Mouse (Mus musculus) bone marrow, adult 2 months (tissue): ENCODE results near the gene Ints3. TPM values are rescaled to one million over a fixed set of nuclear protein-coding genes. Genes with fewer than 3 reads are reported as not detected.

Source experiments
- H3K27ac ChIP-seq: fragments of 200-500 bp; 2 replicates; pipeline ENCODE4 v1.5.1; 2012; ENCODE audit warnings: low read depth, mild to moderate bottlenecking, control low read depth, inconsistent platforms, low read length; ENCODE audit not compliant: control insufficient read depth, poor library complexity, insufficient read depth
- H3K4me1 ChIP-seq: fragments of 200-500 bp; 2 replicates; pipeline ENCODE4 v1.6.1; 2011; ENCODE audit warnings: low read length; ENCODE audit not compliant: control insufficient read depth, insufficient read depth
- H3K4me3 ChIP-seq: fragments of 200-500 bp; replicated peaks from 2 replicates; pipeline ENCODE3; 2011; ENCODE audit warnings: mild to moderate bottlenecking, low read depth, low read length, control low read depth; ENCODE audit not compliant: control insufficient read depth
- CTCF ChIP-seq: fragments of 200-500 bp; IDR thresholded peaks from 2 replicates; pipeline ENCODE4 v1.5.1; 2011; ENCODE audit warnings: low read length, control low read depth; ENCODE audit not compliant: control insufficient read depth, insufficient read depth
- POLR2A ChIP-seq: fragments of 200-500 bp; IDR thresholded peaks from 2 replicates; pipeline ENCODE4 v1.6.1; 2011; ENCODE audit warnings: low read depth, mild to moderate bottlenecking, control low read depth, low read length, borderline replicate concordance; ENCODE audit not compliant: control insufficient read depth
- WGBS: fragments of 180-500 bp; shearing (Covaris S2); methylation state at CpG from one replicate; pipeline ENCODE4 v1.1.7; 2018; 5-methylcytosine and 5-hydroxymethylcytosine counted together
- polyA plus RNA-seq: library from polyadenylated mRNA; stranded (reverse); fragments of >200 nt; gene quantifications from 2 replicates; pipeline ENCODE4 v1.2.4, GENCODE M21; 2011; ENCODE audit warnings: low replicate concordance; ENCODE audit not compliant: missing spikeins, insufficient read depth, insufficient read length

Gene Ints3
- polyA plus RNA-seq, 1 experiment, result 21.2 TPM

- 44% methylated on average over 12 of the region's 12 CpGs for whole genome bisulfite sequencing
- Histone ChIP-seq H3K27ac (no peak overlapping the region), H3K4me1 (no peaks in the 10 kb centered on the region), H3K4me3 (no peak overlapping the region)
- no peak for TF ChIP-seq CTCF
- no peak for TF ChIP-seq POLR2A
Measured at GRCm38 (mm10) chr3:90450874-90451273, 17.5 kb upstream of the Ints3 start.

GRCm38 (mm10) chr3:90448626-90449025, 15.2 kb upstream of the Ints3 start:
- H3K27ac ChIP-seq, result no peak overlapping the region
- WGBS, result 80% methylated on average over 6 of the region's 6 CpGs

GRCm38 (mm10) chr3:90447123-90447494, 13.7 kb upstream of the Ints3 start:
- Histone ChIP-seq H3K4me3 (no peak overlapping the region), H3K27ac (no peak overlapping the region), H3K4me1 (no peaks in the 10 kb centered on the region)
- WGBS, result 75% methylated on average over 7 of the region's 7 CpGs
- TF ChIP-seq CTCF, result no peak
- no peak for TF ChIP-seq POLR2A

More at GRCm38 (mm10) chr3:90448626-90449025, 15.2 kb upstream of the Ints3 start:
- Histone ChIP-seq H3K4me1 (no peaks in the 10 kb centered on the region), H3K4me3 (no peak overlapping the region)
- TF ChIP-seq CTCF, result no peak
- TF ChIP-seq POLR2A, result no peak

- 5% methylated on average over 17 of the region's 17 CpGs for WGBS
- H3K27ac ChIP-seq, result peak overlapping the region; percentile 19; the same call in 1 of the 2 replicates
- TF ChIP-seq POLR2A, result 0 out of 2 replicates have a peak, but pooled peaks have one; percentile 17
- TF ChIP-seq CTCF, result no peak
- peak overlapping the region; percentile 33 for H3K4me3 ChIP-seq
- no peaks in the 10 kb centered on the region for H3K4me1 ChIP-seq
Measured at GRCm38 (mm10) chr3:90446389-90447122, 13.1 kb upstream of the Ints3 start.

- no peak overlapping the region for H3K27ac ChIP-seq
- WGBS, result 72% methylated on average over 11 of the region's 11 CpGs
Measured at GRCm38 (mm10) chr3:90445417-90446200, 12.2 kb upstream of the Ints3 start.

GRCm38 (mm10) chr3:90443977-90444376, 10.6 kb upstream of the Ints3 start:
- Histone ChIP-seq H3K27ac (no peak overlapping the region), H3K4me1 (no peaks in the 10 kb centered on the region), H3K4me3 (no peak overlapping the region)
- no peak for TF ChIP-seq POLR2A
- TF ChIP-seq CTCF, result no peak
- WGBS, result 74% methylated on average over 3 of the region's 3 CpGs

More at GRCm38 (mm10) chr3:90445417-90446200, 12.2 kb upstream of the Ints3 start:
- Histone ChIP-seq H3K4me3 (no peak overlapping the region), H3K4me1 (no peaks in the 10 kb centered on the region)
- TF ChIP-seq CTCF, result no peak
- no peak for TF ChIP-seq POLR2A

- Histone ChIP-seq H3K4me3 (no peak overlapping the region), H3K4me1 (no peaks in the 10 kb centered on the region), H3K27ac (no peak overlapping the region)
- WGBS, result 82% methylated on average over 2 of the region's 2 CpGs
- TF ChIP-seq POLR2A, result no peak
- no peak for TF ChIP-seq CTCF
Measured at GRCm38 (mm10) chr3:90440756-90441155, 7.3 kb upstream of the Ints3 start.

- no peak for TF ChIP-seq POLR2A
- TF ChIP-seq CTCF, result no peak
- H3K4me3 ChIP-seq, result no peak overlapping the region
- no peak overlapping the region for H3K27ac ChIP-seq
- no peaks in the 10 kb centered on the region for H3K4me1 ChIP-seq
- 71% methylated on average over 4 of the region's 4 CpGs for WGBS
Measured at GRCm38 (mm10) chr3:90437131-90437530, 3.7 kb upstream of the Ints3 start.
